Mouse (Mus musculus) embryonic facial prominence, embryonic 14.5 days (tissue): ENCODE data around the gene Rnf121. TPM values are rescaled to one million over a fixed set of nuclear protein-coding genes. Genes with fewer than 3 reads are reported as not detected.

Experiments
- ATAC-seq: fragments of 200-750 bp; cut with Nextera tagmentation; 2 replicates; pipeline ENCODE4 v1.8.0; 2017; ENCODE audit warnings: low read depth, moderate number of reproducible peaks, moderate TSS enrichment
- DNase-seq: peaks from one replicate; pipeline ENCODE4 v3.0.0-alpha.2; 2015; ENCODE audit warnings: low spot score
- H3K27ac ChIP-seq: fragments of 300-500 bp; sonication (generic); replicated peaks from 2 replicates; pipeline ENCODE4 v1.5.1; 2014; ENCODE audit warnings: low read depth, mild to moderate bottlenecking, low read length, moderate library complexity
- H3K27me3 ChIP-seq: fragments of 300-500 bp; sonication (generic); replicated peaks from 2 replicates; pipeline ENCODE4 v1.6.1; 2014; ENCODE audit warnings: low read length; ENCODE audit not compliant: control insufficient read depth, insufficient read depth
- H3K36me3 ChIP-seq: fragments of 300-500 bp; sonication (generic); 2 replicates; pipeline ENCODE4 v1.6.1; 2014; ENCODE audit warnings: low read length, mixed read lengths; ENCODE audit not compliant: control insufficient read depth, insufficient read depth
- H3K4me1 ChIP-seq: fragments of 300-500 bp; sonication (generic); 2 replicates; pipeline ENCODE4 v1.6.1; 2014; ENCODE audit warnings: antibody characterized with exemption, low read length; ENCODE audit not compliant: control insufficient read depth, insufficient read depth
- H3K4me2 ChIP-seq: fragments of 300-500 bp; sonication (generic); 2 replicates; pipeline ENCODE4 v1.6.1; 2014; ENCODE audit warnings: low read depth, mild to moderate bottlenecking, low read length, moderate library complexity, mixed read lengths
- H3K4me3 ChIP-seq: fragments of 300-500 bp; sonication (generic); 2 replicates; pipeline ENCODE4 v1.5.1; 2014; ENCODE audit warnings: low read depth, mild to moderate bottlenecking, low read length
- H3K9ac ChIP-seq: fragments of 300-500 bp; sonication (generic); 2 replicates; pipeline ENCODE4 v1.6.1; 2014; ENCODE audit warnings: low read depth, mild to moderate bottlenecking, low read length, moderate library complexity, mixed read lengths
- H3K9me3 ChIP-seq: fragments of 300-500 bp; sonication (generic); 2 replicates; pipeline ENCODE4 v1.6.1; 2016; ENCODE audit warnings: low read length; ENCODE audit not compliant: control insufficient read depth
- WGBS: fragments of 180-500 bp; shearing (Covaris S2); extraction: QIAGEN DNeasy Blood & Tissue Kit; methylation state at CpG from one replicate; pipeline ENCODE4 v1.1.7; 2014; 5-methylcytosine and 5-hydroxymethylcytosine counted together
- polyA plus RNA-seq: library from polyadenylated mRNA; unstranded; fragments of >200 nt; fragmentation: Nextera tagmentation; extraction: Ambion mirVana; gene quantifications from 2 replicates; pipeline ENCODE4 v1.2.1, GENCODE M21; 2014

The Rnf121 gene
- polyA plus RNA-seq, 1 experiment from 2014 or later = 33.5 TPM

DNA sequence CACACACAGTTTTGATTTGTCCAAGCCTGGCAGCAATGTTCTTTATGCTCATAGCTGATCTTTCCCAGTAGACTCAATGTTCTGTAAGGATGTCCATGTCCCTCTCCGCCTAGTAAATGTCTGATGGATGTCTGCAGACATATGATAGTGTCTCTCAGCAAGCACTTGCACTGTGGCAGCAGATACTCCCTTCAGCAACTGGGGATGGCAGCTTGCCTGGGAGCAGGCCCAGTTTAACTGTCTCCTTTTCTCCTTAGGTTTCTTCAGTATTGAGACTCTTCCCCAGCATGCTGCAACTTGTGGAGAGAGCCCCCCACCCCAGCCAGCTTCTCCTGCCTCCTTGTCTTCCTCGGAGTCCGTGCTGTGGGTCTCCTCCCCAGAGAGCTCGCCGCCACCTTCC is 16.5 kb upstream of the Rnf121 start:
- H3K4me2 ChIP-seq = no peak overlapping the region
- no peaks in the 10 kb centered on the region for H3K27me3 ChIP-seq
- ATAC-seq (no peak), DNase-seq (no peak)
- no peak overlapping the region for H3K27ac ChIP-seq
- H3K4me3 ChIP-seq = no peak overlapping the region
- no peaks in the 10 kb centered on the region for H3K9me3 ChIP-seq
- H3K9ac ChIP-seq = no peak overlapping the region
- WGBS = 92% methylated on average over 5 of the region's 5 CpGs
- peaks cover 78% of the 10 kb centered on the region for H3K36me3 ChIP-seq
- no peaks in the 10 kb centered on the region for H3K4me1 ChIP-seq

DNA sequence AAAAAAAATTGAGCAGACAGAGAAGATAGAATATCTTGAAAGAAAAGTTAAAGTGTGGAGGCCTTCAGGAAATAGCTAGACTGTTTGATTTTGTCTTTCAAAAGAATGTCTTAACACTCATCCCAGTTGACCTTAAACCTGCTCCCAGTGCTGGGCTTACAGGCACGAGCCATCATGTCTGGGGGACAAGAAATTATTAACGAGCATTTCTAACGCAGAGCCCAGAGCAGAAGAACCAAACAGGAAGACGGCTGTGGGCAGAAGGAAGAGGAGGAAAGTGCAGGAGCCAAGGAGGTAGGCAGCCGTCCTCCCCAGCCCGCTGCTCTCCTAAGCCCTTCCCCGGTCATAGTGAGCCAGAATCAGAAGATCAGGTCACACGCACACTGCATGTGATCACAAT is 15.0 kb upstream of the Rnf121 start:
- DNase-seq (no peak), ATAC-seq (no peak)
- Histone ChIP-seq H3K4me1 (no peaks in the 10 kb centered on the region), H3K27ac (no peak overlapping the region), H3K27me3 (no peaks in the 10 kb centered on the region), H3K4me3 (no peak overlapping the region), H3K36me3 (peaks cover 89% of the 10 kb centered on the region), H3K9me3 (no peaks in the 10 kb centered on the region), H3K4me2 (no peak overlapping the region), H3K9ac (no peak overlapping the region)
- WGBS = 92% methylated on average over 8 of the region's 8 CpGs

DNA sequence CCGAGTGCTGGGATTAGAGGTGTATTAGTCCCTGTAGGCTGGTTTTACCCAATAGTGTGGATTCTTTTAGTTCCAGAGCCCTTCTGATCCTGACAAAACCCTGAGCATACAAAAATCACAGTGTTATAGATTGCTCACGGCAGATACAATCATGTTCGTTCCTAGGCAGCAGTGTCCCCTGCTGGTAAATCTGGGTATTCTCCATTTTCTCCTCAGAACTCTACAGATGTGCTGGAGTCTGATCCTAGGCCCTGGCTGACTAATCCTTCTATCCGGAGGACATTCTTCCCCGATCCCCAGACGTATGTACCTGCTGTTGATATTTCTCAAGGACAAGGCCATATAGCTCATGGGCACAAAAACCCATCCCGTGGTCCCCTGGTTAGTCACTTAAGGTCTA is 13.2 kb upstream of the Rnf121 start:
- H3K4me1 ChIP-seq = no peaks in the 10 kb centered on the region
- H3K4me2 ChIP-seq = no peak overlapping the region
- no peaks in the 10 kb centered on the region for H3K27me3 ChIP-seq
- no peak overlapping the region for H3K27ac ChIP-seq
- no peak overlapping the region for H3K4me3 ChIP-seq
- WGBS = 76% methylated on average over 7 of the region's 7 CpGs
- no peak for ATAC-seq
- H3K36me3 ChIP-seq = peaks cover 93% of the 10 kb centered on the region
- H3K9me3 ChIP-seq = no peaks in the 10 kb centered on the region
- no peak overlapping the region for H3K9ac ChIP-seq
- DNase-seq = no peak

DNA sequence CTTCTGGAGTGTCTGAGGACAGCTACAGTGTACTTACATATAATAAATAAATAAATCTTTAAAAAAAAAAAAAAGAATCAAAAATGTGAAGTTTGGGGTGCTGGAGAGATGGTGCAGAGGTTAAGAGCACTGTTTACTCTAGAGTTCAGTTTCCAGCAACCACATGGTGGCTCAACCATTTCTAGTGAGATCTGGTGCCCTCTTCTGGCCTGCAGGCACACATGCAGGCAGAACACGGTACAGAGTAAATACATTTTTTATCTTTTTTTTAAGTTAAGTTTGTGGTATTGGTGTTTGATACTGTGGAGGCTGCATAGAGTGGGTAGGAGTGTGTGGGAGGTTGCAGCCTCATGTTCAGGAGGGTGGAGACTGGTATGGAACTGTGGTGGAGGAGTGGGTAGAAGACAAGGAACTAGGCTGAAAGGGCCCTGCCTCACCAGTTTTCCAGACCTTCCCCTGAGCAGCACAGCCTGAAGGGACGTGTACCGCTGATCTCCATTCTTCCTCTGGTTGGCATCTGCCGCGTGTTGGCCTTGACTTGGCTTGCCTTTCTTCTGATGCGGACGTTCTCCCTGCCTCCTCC is 11.5 kb upstream of the Rnf121 start:
- ATAC-seq (no peak), DNase-seq (no peak)
- 81% methylated on average over 7 of the region's 7 CpGs for WGBS
- Histone ChIP-seq H3K36me3 (peaks cover 93% of the 10 kb centered on the region), H3K9ac (no peak overlapping the region), H3K4me1 (no peaks in the 10 kb centered on the region), H3K9me3 (no peaks in the 10 kb centered on the region), H3K4me2 (no peak overlapping the region), H3K27me3 (no peaks in the 10 kb centered on the region), H3K27ac (no peak overlapping the region), H3K4me3 (no peak overlapping the region)

DNA sequence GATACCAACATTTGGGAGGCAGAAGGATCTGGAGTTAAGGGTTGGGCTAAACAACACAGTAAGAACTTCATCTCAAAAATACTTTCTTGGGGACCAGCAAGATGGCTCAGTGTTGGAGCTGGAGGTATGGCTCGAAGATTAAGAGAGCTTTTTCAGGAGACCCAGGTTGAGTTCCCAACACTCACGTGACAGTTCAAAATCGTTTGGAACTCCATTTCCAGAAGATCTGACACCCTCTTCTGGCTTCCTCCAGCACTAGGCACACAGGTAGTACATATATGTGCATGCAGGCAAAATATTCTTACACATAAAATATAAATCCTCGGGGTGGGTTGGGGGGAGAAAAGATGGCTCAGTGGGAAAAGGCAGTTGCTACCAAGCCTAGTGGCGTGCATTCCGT is 1.1 kb upstream of the Rnf121 start:
- no peaks in the 10 kb centered on the region for H3K27me3 ChIP-seq
- ATAC-seq = no peak
- peaks cover 10% of the 10 kb centered on the region for H3K36me3 ChIP-seq
- H3K4me3 ChIP-seq = peak overlapping the region; percentile 78
- H3K4me1 ChIP-seq = peaks cover 15% of the 10 kb centered on the region
- no peaks in the 10 kb centered on the region for H3K9me3 ChIP-seq
- peak overlapping the region; percentile 74 for H3K9ac ChIP-seq
- no peak for DNase-seq
- 63% methylated on average over 6 of the region's 6 CpGs for WGBS
- no peak overlapping the region for H3K27ac ChIP-seq
- peak overlapping the region; percentile 75 for H3K4me2 ChIP-seq

DNA sequence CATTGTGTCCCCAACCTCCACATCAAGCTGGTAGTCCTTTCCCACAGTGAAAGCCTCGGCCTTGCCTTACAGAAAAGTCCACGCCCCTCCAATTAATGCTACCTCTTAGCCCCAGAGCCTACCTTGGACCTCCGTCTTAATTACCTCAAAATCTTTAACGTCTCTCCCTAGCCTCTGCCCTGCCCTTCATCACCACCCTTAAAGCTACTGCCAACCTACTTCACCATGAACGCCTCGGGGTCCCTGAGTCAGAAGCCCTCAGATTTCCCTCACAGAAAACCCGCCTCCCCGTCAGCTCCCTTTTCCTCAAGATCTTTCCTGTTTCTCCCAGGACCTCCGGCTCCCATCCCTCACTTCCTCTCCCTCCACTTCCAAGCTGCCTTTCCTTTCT is 619 bp downstream of the Rnf121 start:
- ATAC-seq = peak; percentile 10
- 0% methylated on average over 9 of the region's 9 CpGs for WGBS
- H3K36me3 ChIP-seq = peaks cover 8% of the 10 kb centered on the region

DNA sequence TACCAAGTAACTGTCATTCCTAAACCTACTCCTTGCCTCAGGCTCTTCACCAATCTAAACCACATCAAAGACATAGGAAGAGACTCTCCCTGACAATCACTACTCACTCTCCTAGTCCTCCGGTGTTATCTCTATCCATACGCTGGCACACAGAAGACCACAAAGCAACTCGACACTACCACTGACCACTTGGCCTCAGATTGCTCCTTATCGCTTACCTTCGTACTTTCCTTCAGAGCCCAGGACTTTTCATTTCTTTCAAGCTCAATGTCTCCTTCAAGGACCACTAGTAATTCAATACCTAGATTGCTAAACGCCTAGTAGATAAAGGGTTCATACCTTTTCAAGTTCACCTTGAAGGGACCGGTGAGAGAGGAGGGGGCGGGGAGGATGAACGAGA is 1.4 kb downstream of the Rnf121 start:
- Histone ChIP-seq H3K9ac (peak overlapping the region; percentile 74), H3K4me3 (peak overlapping the region; percentile 78), H3K4me2 (peak overlapping the region; percentile 75), H3K4me1 (peaks cover 15% of the 10 kb centered on the region), H3K36me3 (peaks cover 15% of the 10 kb centered on the region), H3K9me3 (no peaks in the 10 kb centered on the region), H3K27ac (no peak overlapping the region), H3K27me3 (no peaks in the 10 kb centered on the region)
- ATAC-seq (no peak), DNase-seq (no peak)
- WGBS = 78% methylated on average over 9 of the region's 9 CpGs

More for the DNA sequence above, 619 bp downstream of the Rnf121 start:
- Histone ChIP-seq H3K27me3 (no peaks in the 10 kb centered on the region), H3K4me3 (peak overlapping the region; percentile 78), H3K9me3 (no peaks in the 10 kb centered on the region), H3K4me2 (peak overlapping the region; percentile 75), H3K27ac (0 out of 2 replicates have a peak overlapping the region, but pooled peaks have one; percentile 84), H3K9ac (peak overlapping the region; percentile 74), H3K4me1 (peaks cover 15% of the 10 kb centered on the region)
- DNase-seq = peak; percentile 4

DNA sequence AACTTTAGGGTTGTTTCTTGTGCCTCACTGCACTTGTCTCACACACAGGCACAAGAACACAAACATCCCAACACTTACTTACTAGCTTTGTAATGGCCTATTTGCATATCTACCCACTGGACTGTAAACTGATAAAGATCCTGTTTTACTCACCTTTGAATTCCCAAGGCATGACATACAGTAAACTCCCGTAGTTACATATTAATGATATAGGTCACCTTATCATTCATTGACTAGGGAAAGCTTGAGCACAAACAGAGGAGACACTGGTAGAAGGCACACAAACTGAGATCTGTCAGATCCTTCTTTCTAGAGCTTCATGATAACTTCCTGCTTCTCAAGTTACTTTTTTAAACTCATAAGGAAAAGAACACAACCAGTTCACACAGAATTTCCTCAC is 3.1 kb downstream of the Rnf121 start:
- no peak overlapping the region for H3K27ac ChIP-seq
- ATAC-seq (no peak), DNase-seq (no peak)
- no peaks in the 10 kb centered on the region for H3K27me3 ChIP-seq
- H3K4me2 ChIP-seq = no peak overlapping the region
- H3K9me3 ChIP-seq = no peaks in the 10 kb centered on the region
- WGBS = 90% methylated on average over 1 of the region's 1 CpGs
- no peak overlapping the region for H3K4me3 ChIP-seq
- no peak overlapping the region for H3K9ac ChIP-seq
- H3K36me3 ChIP-seq = peaks cover 16% of the 10 kb centered on the region
- H3K4me1 ChIP-seq = peaks cover 15% of the 10 kb centered on the region

DNA sequence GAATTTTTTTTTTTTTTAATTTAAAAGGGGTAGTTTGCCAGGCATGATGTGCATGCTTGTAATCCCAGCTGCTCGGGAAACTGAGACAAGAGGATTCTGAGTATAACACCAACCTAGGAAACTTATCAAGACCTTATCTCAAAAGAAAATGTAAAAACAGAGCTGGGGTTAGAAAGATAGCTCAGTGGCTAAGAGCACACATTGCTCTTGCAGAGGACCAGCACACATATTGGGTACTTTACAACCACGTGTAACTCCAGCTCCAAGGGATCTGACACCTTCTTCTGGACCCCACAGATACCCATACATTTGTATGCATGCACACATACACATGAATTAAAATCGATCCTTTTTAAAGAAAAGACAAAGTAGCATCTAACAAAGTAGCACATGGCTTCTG is 3.9 kb downstream of the Rnf121 start:
- WGBS = 97% methylated on average over 3 of the region's 3 CpGs
- H3K9me3 ChIP-seq = no peaks in the 10 kb centered on the region
- no peaks in the 10 kb centered on the region for H3K27me3 ChIP-seq
- no peak overlapping the region for H3K4me2 ChIP-seq
- ATAC-seq (no peak), DNase-seq (no peak)
- H3K27ac ChIP-seq = no peak overlapping the region
- peaks cover 11% of the 10 kb centered on the region for H3K4me1 ChIP-seq
- H3K9ac ChIP-seq = no peak overlapping the region
- H3K4me3 ChIP-seq = no peak overlapping the region
- peaks cover 24% of the 10 kb centered on the region for H3K36me3 ChIP-seq
